ENCODE assay signal across 20 mouse cellular contexts in the genomic region with DNA sequence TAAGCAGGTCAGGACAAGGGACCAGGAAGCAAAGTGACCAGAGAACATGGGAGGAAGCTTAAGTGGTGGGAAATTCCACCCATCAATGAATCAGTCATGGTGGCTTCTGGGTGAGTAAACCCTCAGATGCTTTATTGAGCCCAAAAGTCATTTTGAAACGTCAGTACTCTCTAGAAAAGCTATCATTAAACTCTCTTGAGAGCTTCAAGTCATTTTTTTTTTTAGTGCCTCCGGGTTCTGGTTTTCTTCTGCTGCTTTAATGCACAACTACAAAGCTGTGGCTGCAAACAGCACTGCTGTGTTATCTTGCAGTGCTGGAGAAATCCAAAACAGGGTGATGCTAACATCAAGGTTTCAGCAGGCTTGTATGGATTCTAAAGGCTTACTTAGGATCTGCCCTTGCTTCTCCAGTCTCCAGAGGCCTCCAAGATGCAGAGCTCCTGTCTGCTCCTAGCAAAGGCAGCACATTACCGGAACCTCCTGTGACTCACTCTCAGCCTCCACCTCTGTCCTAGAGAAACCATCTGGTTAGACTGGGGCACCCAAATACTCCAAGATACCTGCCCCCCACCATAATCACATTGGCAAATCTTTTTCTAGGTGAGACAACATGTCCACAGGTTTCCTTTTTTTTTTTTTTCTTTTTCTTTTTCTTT.
DNase-seq lines count a peak whose midpoint lies in the region; ATAC-seq lines count a peak whose summit lies in the region.
"Had no signal": no experiment of that assay in that cellular context is flagged by ENCODE, and none has a peak within 500 bp of the region (broad histone marks: within the 10 kb centered on the region; RNA-seq: fewer than 3 reads in every experiment).

No protein-coding gene starts in this region.

- ATAC-seq in frontal cortex, adult (ENCODE audit: low TSS enrichment): peak; percentile 67; the same call in 1 of the 2 replicates
- ATAC-seq: activated CD4-positive, CD25-positive, alpha-beta regulatory T cell, adult 4 months; forebrain, embryonic 14.5 days; forebrain, embryonic 16.5 days; Patski had no signal

- DNase-seq in frontal cortex, postnatal 14 days (ENCODE audit: low spot score in 2 of 2): no peak
- DNase-seq in 3T3-L1 (ENCODE audit: low read depth, low spot score) (peak; percentile 74), MN1 (ENCODE audit: low spot score) (peak; percentile 12)
- DNase-seq in brain, adult 2 months (ENCODE audit: low read depth, low spot score): peak; percentile 34
- no peak for DNase-seq in lung, postnatal 10 days
- DNase-seq in left cerebral cortex, adult 8-10 months (ENCODE audit: low spot score in 2 of 2): no peak
- no peak for DNase-seq in frontal cortex, postnatal 36 days (ENCODE audit: low spot score in 2 of 2)
- DNase-seq: adrenal gland, adult 8-10 months; adrenal gland, postnatal 14 days; adrenal gland, postnatal 36 days; cerebellum, adult 11-12 months; cerebellum, adult 2 months; cerebellum, adult 9-10 months; cerebellum, postnatal 10 days; cerebellum, postnatal 25 days had no signal

Comparison
In these comparisons a context has a peak if more than half of its experiments do, and no peak if none do; other contexts are left out.
1. DNase-seq: peak in 3T3-L1 (single experiment), MN1 (single experiment) and brain, adult 2 months (single experiment); none in frontal cortex, postnatal 14 days (0 of 2), lung, postnatal 10 days (single experiment), left cerebral cortex, adult 8-10 months (0 of 2) and frontal cortex, postnatal 36 days (0 of 2).